Mouse (Mus musculus) spleen, adult 2 months (tissue): ENCODE results near the gene Spg20. TPM values are rescaled to one million over a fixed set of nuclear protein-coding genes. Genes with fewer than 3 reads are reported as not detected.

Source experiments
- DNase-seq, 2 experiments: peaks; one replicate each; pipeline versions ENCODE4 v3.0.0 to v3.0.0-alpha.2; 2012 to 2021; ENCODE audit warnings: low spot score in 2 of 2, low read depth in 1 of 2
- H3K27ac ChIP-seq: fragments of 200-500 bp; 2 replicates; pipeline ENCODE4 v1.5.1; 2012; ENCODE audit warnings: low read length, inconsistent platforms; ENCODE audit not compliant: insufficient read depth
- H3K27me3 ChIP-seq: fragments of 200-500 bp; 2 replicates; pipeline ENCODE4 v1.6.1; 2012; ENCODE audit warnings: mild to moderate bottlenecking, moderate library complexity, low read length, inconsistent platforms; ENCODE audit not compliant: control insufficient read depth, insufficient read depth
- H3K36me3 ChIP-seq: fragments of 200-500 bp; 2 replicates; pipeline ENCODE4 v1.6.1; 2012; ENCODE audit warnings: mild to moderate bottlenecking, low read length, inconsistent platforms; ENCODE audit not compliant: control insufficient read depth, insufficient read depth
- H3K4me1 ChIP-seq: fragments of 200-500 bp; 2 replicates; pipeline ENCODE4 v1.6.1; 2011; ENCODE audit warnings: inconsistent platforms; ENCODE audit not compliant: control insufficient read depth, insufficient read depth, insufficient read length
- H3K4me3 ChIP-seq: fragments of 200-500 bp; 2 replicates; pipeline ENCODE4 v1.5.1; 2011; ENCODE audit warnings: mild to moderate bottlenecking, inconsistent platforms; ENCODE audit not compliant: insufficient read depth, insufficient read length; ENCODE audit errors: extremely low read depth
- CTCF ChIP-seq: fragments of 200-500 bp; IDR thresholded peaks from 2 replicates; pipeline ENCODE4 v1.5.1; 2011; ENCODE audit warnings: mild to moderate bottlenecking, inconsistent platforms; ENCODE audit not compliant: insufficient read depth, insufficient read length, insufficient replicate concordance; ENCODE audit errors: extremely low read depth
- POLR2A ChIP-seq: fragments of 200-500 bp; IDR thresholded peaks from 2 replicates; pipeline ENCODE4 v1.6.1; 2011; ENCODE audit warnings: low read depth, low read length, inconsistent platforms
- WGBS: fragments of 180-500 bp; shearing (Covaris S2); methylation state at CpG from one replicate; pipeline ENCODE4 v1.1.7; 2018; 5-methylcytosine and 5-hydroxymethylcytosine counted together
- polyA plus RNA-seq: library from polyadenylated mRNA; depleted of rRNA; stranded (reverse); fragments of >200 nt; gene quantifications from 2 replicates; pipeline ENCODE4 v1.2.3, GENCODE M21; 2012; rRNA removed

Gene Spg20
- polyA plus RNA-seq, 1 experiment: 4.3 TPM

GRCm38 (mm10) chr3:55163510-55163909 lies 51.6 kb downstream of the Spg20 start:
- Histone ChIP-seq H3K27me3 (no peaks in the 10 kb centered on the region), H3K4me1 (no peaks in the 10 kb centered on the region), H3K4me3 (no peak overlapping the region), H3K36me3 (no peaks in the 10 kb centered on the region), H3K27ac (no peak overlapping the region)
- TF ChIP-seq POLR2A (no peak), CTCF (no peak)
- no peak for DNase-seq
- 80% methylated on average over 4 of the region's 4 CpGs for WGBS

GRCm38 (mm10) chr3:55172478-55172877 lies 60.6 kb downstream of the Spg20 start:
- no peaks in the 10 kb centered on the region for H3K36me3 ChIP-seq
- H3K4me1 ChIP-seq: no peaks in the 10 kb centered on the region
- TF ChIP-seq POLR2A: no peak
- TF ChIP-seq CTCF: no peak
- no peaks in the 10 kb centered on the region for H3K27me3 ChIP-seq
- 81% methylated on average over 3 of the region's 3 CpGs for WGBS
- H3K27ac ChIP-seq: no peak overlapping the region
- no peak overlapping the region for H3K4me3 ChIP-seq
- no peak for DNase-seq

- Histone ChIP-seq H3K27me3 (no peaks in the 10 kb centered on the region), H3K27ac (no peak overlapping the region), H3K36me3 (no peaks in the 10 kb centered on the region), H3K4me1 (no peaks in the 10 kb centered on the region), H3K4me3 (no peak overlapping the region)
- TF ChIP-seq POLR2A (no peak), CTCF (no peak)
- no peak for DNase-seq
- 76% methylated on average over 6 of the region's 6 CpGs for WGBS
These were observed 65.4 kb downstream of the Spg20 start for GRCm38 (mm10) chr3:55177271-55177670.

GRCm38 (mm10) chr3:55181766-55182165 lies 69.9 kb downstream of the Spg20 start, which contains the start of gene Sohlh2:
Gene Sohlh2 (plus strand): TSS chr3:55182028.
- no peaks in the 10 kb centered on the region for H3K36me3 ChIP-seq
- WGBS: 93% methylated on average over 21 of the region's 22 CpGs
- TF ChIP-seq POLR2A: no peak
- no peak for TF ChIP-seq CTCF

More at GRCm38 (mm10) chr3:55181766-55182165, 69.9 kb downstream of the Spg20 start, which contains the start of gene Sohlh2:
- H3K4me3 ChIP-seq: no peak within 1 kb of the TSS
- H3K4me1 ChIP-seq: no peaks in the 10 kb centered on the region
- no peak for DNase-seq
- H3K27ac ChIP-seq: no peak within 1 kb of the TSS
- H3K27me3 ChIP-seq: no peaks in the 10 kb centered on the region

Other genes starting within 250 kb of the Spg20 start
- gene Sertm1, start 196.2 kb upstream of the Spg20 start, polyA plus RNA-seq: not detected in 2 replicates
- not detected in 2 replicates for gene Ccna1, start 56.6 kb upstream of the Spg20 start, polyA plus RNA-seq
- not detected in 2 replicates for gene Ccdc169, start 25.2 kb downstream of the Spg20 start, polyA plus RNA-seq
- gene Sohlh2, start 69.9 kb downstream of the Spg20 start, polyA plus RNA-seq: 0.06 TPM in 1 of 2 replicates, not detected in the other
- 2.9 and 3.0 TPM in 2 replicates for gene Dclk1, start 130.3 kb downstream of the Spg20 start, polyA plus RNA-seq